Mouse (Mus musculus): ENCODE measurements around the gene Rnaseh2c.

DNA sequence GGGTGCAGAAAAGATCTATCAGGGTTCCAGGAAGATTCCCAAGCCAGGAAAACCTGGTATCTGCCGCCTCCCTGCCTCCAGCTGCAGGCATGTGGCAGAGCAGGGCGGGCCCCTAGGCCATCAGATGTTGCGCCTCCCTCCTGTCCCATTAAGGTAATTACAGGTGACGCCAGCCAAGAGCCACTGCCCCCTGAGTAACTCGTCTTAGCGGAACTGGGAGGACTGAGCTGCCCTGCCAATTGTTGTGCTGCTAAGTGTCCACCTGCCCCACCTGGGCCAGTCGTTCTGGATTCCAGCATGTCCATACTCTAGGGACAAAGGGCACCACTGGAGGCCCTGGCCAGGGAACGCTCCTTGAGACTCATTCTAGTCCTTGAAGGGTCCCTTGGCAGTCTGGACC is 47.9 kb upstream of the Rnaseh2c start:
- TF ChIP-seq CTCF (IDR thresholded peaks at IDR 0.05; ENCODE audit: borderline replicate concordance, extremely low read depth, insufficient read depth, insufficient read length) (no peak), POLR2A (IDR thresholded peaks at IDR 0.05; ENCODE audit: borderline replicate concordance, extremely low read depth, insufficient read depth, insufficient read length, poor library complexity, severe bottlenecking) (no peak)

Measured in brain, embryonic 14.5 days (tissue).